Mouse (Mus musculus): ENCODE measurements around the gene Actr6. TPM values are rescaled to one million over a fixed set of nuclear protein-coding genes. Genes with fewer than 3 reads are reported as not detected.

The Actr6 gene
- polyA plus RNA-seq, 1 experiment from 2014 or later: 39.1 TPM

DNA sequence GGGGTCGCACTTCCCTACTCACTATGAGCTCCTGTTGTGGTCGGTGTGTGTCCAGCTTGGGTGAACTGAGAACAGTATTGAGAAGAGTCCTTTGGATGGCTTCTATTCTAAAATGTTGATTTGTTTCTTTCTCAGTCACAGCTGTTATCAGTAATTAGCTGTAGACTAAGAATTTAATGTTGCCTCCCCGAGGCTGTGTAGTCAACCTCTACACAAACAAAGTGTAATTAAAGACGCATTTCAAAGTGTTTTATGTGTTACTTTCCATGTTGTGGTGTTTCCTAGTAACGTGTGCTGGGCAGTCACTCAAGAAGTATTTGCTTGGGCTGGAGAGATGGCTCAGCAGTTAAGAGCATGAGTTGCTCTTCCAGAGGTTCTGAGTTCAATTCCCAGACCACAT is 28.7 kb upstream of the Actr6 start:
- Histone ChIP-seq H3K4me3 (ENCODE audit: low read depth, low read length) (no peak overlapping the region), H3K27ac (ENCODE audit: low read length) (no peak overlapping the region), H3K9me3 (ENCODE audit: control insufficient read depth, low read depth, low read length) (no peaks in the 10 kb centered on the region), H3K27me3 (ENCODE audit: control insufficient read depth, insufficient read depth, low read length) (no peaks in the 10 kb centered on the region), H3K36me3 (ENCODE audit: control insufficient read depth, insufficient read depth, low read length) (no peaks in the 10 kb centered on the region), H3K4me1 (ENCODE audit: control insufficient read depth, insufficient read depth, low read length) (no peaks in the 10 kb centered on the region), H3K4me2 (replicated peaks; ENCODE audit: low read depth, low read length) (no peak overlapping the region), H3K9ac (replicated peaks; ENCODE audit: low read depth, low read length) (no peak overlapping the region)
- 88% methylated on average over 5 of the region's 5 CpGs for WGBS
- ATAC-seq (ENCODE audit: insufficient number of reproducible peaks, insufficient read depth, low FRiP score, low read depth): no peak

DNA sequence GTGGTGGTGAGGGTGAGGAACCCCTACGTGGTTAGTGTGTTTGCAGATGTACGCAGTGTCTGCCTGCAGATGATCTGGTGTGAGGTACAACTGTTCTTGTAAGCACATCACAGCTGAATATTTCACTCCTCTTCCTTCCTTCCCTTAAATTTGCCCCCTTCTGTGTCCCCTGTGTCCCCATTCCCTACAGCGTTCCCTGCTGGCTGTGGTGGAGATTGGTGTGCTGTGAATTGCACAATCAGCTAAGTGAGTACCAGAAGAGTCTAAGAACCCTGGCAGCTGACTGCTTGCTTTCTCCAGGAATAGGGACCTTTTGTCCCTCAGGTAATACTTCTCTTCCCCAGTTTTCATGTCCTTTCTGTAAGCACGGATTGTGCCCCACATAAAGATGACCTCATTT is 23.1 kb upstream of the Actr6 start:
- H3K9ac ChIP-seq (replicated peaks; ENCODE audit: low read depth, low read length): no peak overlapping the region
- H3K4me2 ChIP-seq (replicated peaks; ENCODE audit: low read depth, low read length): no peak overlapping the region
- no peak for ATAC-seq (ENCODE audit: insufficient number of reproducible peaks, insufficient read depth, low FRiP score, low read depth)
- H3K27me3 ChIP-seq (ENCODE audit: control insufficient read depth, insufficient read depth, low read length): no peaks in the 10 kb centered on the region
- no peak overlapping the region for H3K27ac ChIP-seq (ENCODE audit: low read length)
- H3K4me1 ChIP-seq (ENCODE audit: control insufficient read depth, insufficient read depth, low read length): no peaks in the 10 kb centered on the region
- H3K36me3 ChIP-seq (ENCODE audit: control insufficient read depth, insufficient read depth, low read length): no peaks in the 10 kb centered on the region
- H3K9me3 ChIP-seq (ENCODE audit: control insufficient read depth, low read depth, low read length): no peaks in the 10 kb centered on the region
- 85% methylated on average over 4 of the region's 4 CpGs for WGBS
- no peak overlapping the region for H3K4me3 ChIP-seq (ENCODE audit: low read depth, low read length)

DNA sequence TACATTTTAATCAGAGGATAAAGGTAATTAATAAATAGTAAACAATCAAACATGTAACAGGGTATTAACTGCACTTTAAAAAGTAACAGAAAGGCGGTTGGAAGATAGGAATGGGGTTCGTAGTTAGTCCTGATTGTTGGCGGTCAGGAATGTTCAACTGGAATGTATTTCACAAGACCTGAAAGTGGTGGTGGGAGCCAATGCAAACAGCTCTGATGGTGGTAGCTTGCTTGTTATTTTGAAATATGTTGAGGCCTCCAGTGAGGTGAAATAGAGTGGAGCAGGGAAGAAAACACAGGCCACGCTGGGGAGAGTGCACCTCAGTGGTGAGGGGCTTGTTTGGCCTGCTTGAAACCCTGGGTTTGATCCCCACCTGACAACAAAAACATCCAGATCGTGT is 19.0 kb upstream of the Actr6 start:
- WGBS: 76% methylated on average over 5 of the region's 5 CpGs
- Histone ChIP-seq H3K4me2 (replicated peaks; ENCODE audit: low read depth, low read length) (no peak overlapping the region), H3K27me3 (ENCODE audit: control insufficient read depth, insufficient read depth, low read length) (no peaks in the 10 kb centered on the region), H3K9ac (replicated peaks; ENCODE audit: low read depth, low read length) (no peak overlapping the region), H3K4me1 (ENCODE audit: control insufficient read depth, insufficient read depth, low read length) (0 out of 2 replicates have a peak, but pooled peaks cover 3% of the 10 kb centered on the region), H3K27ac (ENCODE audit: low read length) (no peak overlapping the region), H3K4me3 (ENCODE audit: low read depth, low read length) (no peak overlapping the region), H3K9me3 (ENCODE audit: control insufficient read depth, low read depth, low read length) (no peaks in the 10 kb centered on the region), H3K36me3 (ENCODE audit: control insufficient read depth, insufficient read depth, low read length) (no peaks in the 10 kb centered on the region)
- ATAC-seq (ENCODE audit: insufficient number of reproducible peaks, insufficient read depth, low FRiP score, low read depth): no peak

DNA sequence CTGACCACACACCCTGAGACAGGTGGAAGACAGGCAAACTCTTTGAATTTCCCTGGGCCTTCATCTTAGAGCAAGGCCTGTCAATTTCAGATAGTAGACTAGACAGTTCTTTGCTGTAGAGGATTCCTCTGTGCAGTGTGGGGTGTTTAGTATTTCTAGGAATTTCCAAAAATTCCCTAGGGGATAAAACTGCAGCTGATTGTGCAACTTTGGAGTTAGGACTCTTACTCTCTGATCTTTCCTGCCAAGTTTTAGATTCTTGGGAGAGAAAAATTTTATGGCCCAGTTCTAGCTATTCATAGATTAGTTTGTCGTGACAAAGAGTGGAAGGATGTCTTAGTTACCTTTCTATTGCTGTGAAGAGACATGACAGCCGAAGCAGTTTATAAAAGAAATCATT is 16.5 kb upstream of the Actr6 start:
- ATAC-seq (ENCODE audit: insufficient number of reproducible peaks, insufficient read depth, low FRiP score, low read depth): no peak

DNA sequence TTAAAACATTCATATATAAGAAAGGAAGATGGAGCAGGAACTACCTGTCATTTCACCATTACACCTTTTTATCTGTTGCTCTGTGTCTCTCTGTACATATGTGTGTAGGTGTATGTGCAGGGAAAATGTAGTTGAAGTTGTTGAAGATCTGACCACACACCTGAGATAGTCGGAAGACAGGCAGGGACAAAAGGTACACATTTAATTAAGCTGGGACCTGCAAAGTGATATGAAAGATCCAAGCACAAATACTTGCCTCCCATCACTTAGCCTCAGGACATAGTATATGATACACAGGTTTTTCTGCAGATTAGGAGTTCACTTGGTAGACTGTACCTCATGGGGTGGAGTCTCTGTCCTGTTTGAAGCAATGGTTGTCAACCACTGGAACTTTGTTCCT is 15.8 kb upstream of the Actr6 start:
- H3K9ac ChIP-seq (replicated peaks; ENCODE audit: low read depth, low read length): no peak overlapping the region
- H3K4me3 ChIP-seq (ENCODE audit: low read depth, low read length): no peak overlapping the region
- no peaks in the 10 kb centered on the region for H3K27me3 ChIP-seq (ENCODE audit: control insufficient read depth, insufficient read depth, low read length)
- no peak overlapping the region for H3K27ac ChIP-seq (ENCODE audit: low read length)
- no peak overlapping the region for H3K4me2 ChIP-seq (replicated peaks; ENCODE audit: low read depth, low read length)
- ATAC-seq (ENCODE audit: insufficient number of reproducible peaks, insufficient read depth, low FRiP score, low read depth): no peak
- WGBS: 88% methylated on average over 1 of the region's 1 CpGs
- no peaks in the 10 kb centered on the region for H3K9me3 ChIP-seq (ENCODE audit: control insufficient read depth, low read depth, low read length)
- 0 out of 2 replicates have a peak, but pooled peaks cover 3% of the 10 kb centered on the region for H3K4me1 ChIP-seq (ENCODE audit: control insufficient read depth, insufficient read depth, low read length)
- H3K36me3 ChIP-seq (ENCODE audit: control insufficient read depth, insufficient read depth, low read length): no peaks in the 10 kb centered on the region

More for the DNA sequence above, 16.5 kb upstream of the Actr6 start:
- H3K4me1 ChIP-seq (ENCODE audit: control insufficient read depth, insufficient read depth, low read length): 0 out of 2 replicates have a peak, but pooled peaks cover 3% of the 10 kb centered on the region
- H3K9ac ChIP-seq (replicated peaks; ENCODE audit: low read depth, low read length): no peak overlapping the region
- H3K36me3 ChIP-seq (ENCODE audit: control insufficient read depth, insufficient read depth, low read length): no peaks in the 10 kb centered on the region
- no peak overlapping the region for H3K27ac ChIP-seq (ENCODE audit: low read length)
- no peak overlapping the region for H3K4me2 ChIP-seq (replicated peaks; ENCODE audit: low read depth, low read length)
- no peaks in the 10 kb centered on the region for H3K27me3 ChIP-seq (ENCODE audit: control insufficient read depth, insufficient read depth, low read length)
- no peak overlapping the region for H3K4me3 ChIP-seq (ENCODE audit: low read depth, low read length)
- 92% methylated on average over 2 of the region's 2 CpGs for WGBS
- H3K9me3 ChIP-seq (ENCODE audit: control insufficient read depth, low read depth, low read length): no peaks in the 10 kb centered on the region

DNA sequence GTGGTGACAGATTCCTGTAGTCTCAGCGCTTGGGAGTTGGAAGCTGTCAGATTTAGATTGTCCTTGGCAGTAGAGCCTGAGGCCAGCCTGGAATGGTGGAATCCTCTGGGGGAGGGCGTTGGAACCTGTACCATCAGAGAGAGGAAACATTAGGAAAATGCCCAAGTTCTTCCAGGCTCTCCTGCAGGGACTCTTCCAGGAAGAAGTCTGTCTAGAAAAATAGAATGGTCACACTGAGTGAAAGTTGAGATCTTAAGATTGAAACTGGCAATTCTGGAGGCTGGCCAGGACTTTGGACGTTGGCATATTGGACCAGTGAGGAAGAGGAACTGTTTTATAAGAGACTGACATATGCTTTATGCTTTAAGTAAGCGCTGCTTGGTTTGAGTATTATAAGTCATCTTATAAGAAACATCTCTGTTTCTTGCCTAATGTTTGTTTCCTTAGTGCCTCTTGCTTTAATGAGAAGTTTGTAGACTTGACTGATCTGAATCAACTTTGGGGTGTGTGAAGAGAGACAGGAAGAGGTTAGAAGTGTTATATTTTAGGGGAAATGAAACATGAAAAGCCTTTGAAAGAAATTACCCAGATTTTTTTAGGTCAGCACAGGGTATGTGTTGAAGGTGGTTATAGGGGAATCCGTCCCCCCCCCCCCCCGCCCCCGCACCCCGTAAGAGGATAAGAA is 15.3 kb upstream of the Actr6 start:
- H3K9me3 ChIP-seq (ENCODE audit: control insufficient read depth, low read depth, low read length): no peaks in the 10 kb centered on the region
- 85% methylated on average over 8 of the region's 8 CpGs for whole genome bisulfite sequencing
- H3K27ac ChIP-seq (ENCODE audit: low read length): no peak overlapping the region
- no peak overlapping the region for H3K9ac ChIP-seq (replicated peaks; ENCODE audit: low read depth, low read length)
- ATAC-seq (ENCODE audit: insufficient number of reproducible peaks, insufficient read depth, low FRiP score, low read depth): no peak
- no peaks in the 10 kb centered on the region for H3K36me3 ChIP-seq (ENCODE audit: control insufficient read depth, insufficient read depth, low read length)
- no peaks in the 10 kb centered on the region for H3K27me3 ChIP-seq (ENCODE audit: control insufficient read depth, insufficient read depth, low read length)
- 0 out of 2 replicates have a peak, but pooled peaks cover 3% of the 10 kb centered on the region for H3K4me1 ChIP-seq (ENCODE audit: control insufficient read depth, insufficient read depth, low read length)
- H3K4me3 ChIP-seq (ENCODE audit: low read depth, low read length): no peak overlapping the region
- no peak overlapping the region for H3K4me2 ChIP-seq (replicated peaks; ENCODE audit: low read depth, low read length)

DNA sequence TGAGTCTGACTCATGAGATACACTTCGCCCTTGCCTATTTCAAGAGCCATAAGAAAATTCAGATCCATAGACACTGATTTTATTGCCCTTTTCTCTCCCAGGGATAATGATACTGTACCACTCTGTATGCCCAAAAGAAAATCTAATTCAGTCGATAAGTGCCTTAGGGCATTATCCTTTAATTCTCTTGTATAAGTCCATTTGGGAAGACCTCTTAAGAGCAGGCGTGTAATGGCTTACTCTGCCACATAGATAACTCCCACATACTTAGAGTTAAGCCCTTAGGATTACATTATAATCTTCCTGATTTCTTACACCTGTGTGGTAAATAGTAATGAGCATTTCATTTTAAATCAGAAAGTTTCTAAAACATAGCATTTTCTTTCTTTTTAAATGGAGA is 14.5 kb upstream of the Actr6 start:
- no peaks in the 10 kb centered on the region for H3K36me3 ChIP-seq (ENCODE audit: control insufficient read depth, insufficient read depth, low read length)
- no peak overlapping the region for H3K4me2 ChIP-seq (replicated peaks; ENCODE audit: low read depth, low read length)

DNA sequence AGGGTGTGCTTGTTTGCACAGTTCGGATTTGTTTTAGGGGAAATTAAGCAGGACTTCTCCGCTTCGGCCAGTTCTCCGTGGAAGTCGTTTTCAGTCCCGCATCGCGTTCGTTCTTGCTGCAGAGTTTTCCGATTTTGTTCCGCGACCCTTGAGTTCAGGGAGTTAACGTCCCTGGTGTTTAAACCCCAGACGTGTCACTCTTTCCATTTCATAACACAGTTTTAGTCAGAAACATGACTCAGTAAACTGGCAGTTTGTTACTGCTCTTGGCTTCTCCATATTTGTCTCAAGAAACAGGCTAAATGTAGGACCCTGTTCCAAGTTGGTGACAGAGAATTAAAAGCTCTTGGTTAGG is 13.5 kb upstream of the Actr6 start:
- Histone ChIP-seq H3K4me1 (ENCODE audit: control insufficient read depth, insufficient read depth, low read length) (0 out of 2 replicates have a peak, but pooled peaks cover 3% of the 10 kb centered on the region), H3K36me3 (ENCODE audit: control insufficient read depth, insufficient read depth, low read length) (no peaks in the 10 kb centered on the region), H3K9me3 (ENCODE audit: control insufficient read depth, low read depth, low read length) (no peaks in the 10 kb centered on the region), H3K27me3 (ENCODE audit: control insufficient read depth, insufficient read depth, low read length) (no peaks in the 10 kb centered on the region), H3K4me2 (replicated peaks; ENCODE audit: low read depth, low read length) (peak overlapping the region; percentile 54), H3K27ac (ENCODE audit: low read length) (peak overlapping the region; percentile 88), H3K9ac (replicated peaks; ENCODE audit: low read depth, low read length) (peak overlapping the region; percentile 78), H3K4me3 (ENCODE audit: low read depth, low read length) (peak overlapping the region; percentile 90)
- ATAC-seq (ENCODE audit: insufficient number of reproducible peaks, insufficient read depth, low FRiP score, low read depth): no peak
- WGBS: under 1% methylated on average over 14 of the region's 14 CpGs

More for the DNA sequence above, 14.5 kb upstream of the Actr6 start:
- Histone ChIP-seq H3K27ac (ENCODE audit: low read length) (no peak overlapping the region), H3K9me3 (ENCODE audit: control insufficient read depth, low read depth, low read length) (no peaks in the 10 kb centered on the region), H3K4me1 (ENCODE audit: control insufficient read depth, insufficient read depth, low read length) (0 out of 2 replicates have a peak, but pooled peaks cover 3% of the 10 kb centered on the region), H3K4me3 (ENCODE audit: low read depth, low read length) (no peak overlapping the region), H3K27me3 (ENCODE audit: control insufficient read depth, insufficient read depth, low read length) (no peaks in the 10 kb centered on the region), H3K9ac (replicated peaks; ENCODE audit: low read depth, low read length) (no peak overlapping the region)
- ATAC-seq (ENCODE audit: insufficient number of reproducible peaks, insufficient read depth, low FRiP score, low read depth): no peak
- 70% methylated on average over 3 of the region's 3 CpGs for WGBS

Data from stomach, embryonic 14.5 days (tissue).